Mouse (Mus musculus) urinary bladder, postnatal 10 days (tissue): Measurements from ENCODE around the gene Arid5b.

ENCODE experiments used
- DNase-seq: peaks from one replicate; pipeline ENCODE4 v3.0.0; 2022; ENCODE audit warnings: low spot score

Gene Arid5b

GRCm38 (mm10) chr10:68134549-68134948, 144.0 kb downstream of the Arid5b start:
- no peak for DNase-seq

DNA sequence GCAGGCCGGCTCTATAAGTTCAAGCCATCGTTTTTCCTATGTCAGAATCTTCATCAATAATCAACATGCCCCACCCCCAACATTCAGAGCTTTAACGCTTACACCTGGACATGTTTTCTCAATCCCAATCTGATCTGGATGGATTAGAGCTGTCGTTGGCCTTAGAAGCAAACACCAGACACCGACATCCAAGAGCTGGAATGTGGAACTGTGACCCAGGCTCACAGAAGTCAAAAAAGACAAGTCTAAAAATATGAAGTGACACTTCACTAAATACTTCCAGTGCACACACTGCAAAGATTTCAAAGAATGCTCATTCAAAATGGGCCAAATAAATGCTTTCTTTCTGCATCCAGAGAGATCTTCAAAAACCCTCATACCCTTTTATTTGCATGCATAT, 144.5 kb downstream of the Arid5b start:
- DNase-seq: no peak

- DNase-seq: no peak
Observed at GRCm38 (mm10) chr10:68132636-68133035, 145.9 kb downstream of the Arid5b start.

DNA sequence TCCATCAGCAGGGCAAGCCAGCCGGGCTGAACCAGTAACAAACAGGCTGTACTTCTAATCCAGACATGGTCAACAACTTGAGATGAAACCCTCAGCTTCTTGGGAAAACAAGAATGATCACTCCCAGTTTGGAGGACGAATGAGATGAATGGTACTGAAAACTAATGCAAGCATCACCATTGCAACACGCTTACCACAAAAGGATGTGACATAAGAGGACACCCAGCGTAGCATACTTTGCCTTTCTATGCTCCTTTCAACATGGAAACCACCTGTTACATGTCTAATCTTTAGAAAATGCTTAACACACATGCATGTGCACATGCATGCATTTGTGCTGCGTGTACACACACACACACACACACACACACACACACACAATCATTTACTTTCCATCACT, 146.4 kb downstream of the Arid5b start:
- DNase-seq: no peak

- DNase-seq: no peak
Observed at GRCm38 (mm10) chr10:68129651-68130050, 148.9 kb downstream of the Arid5b start.

GRCm38 (mm10) chr10:68129009-68129408, 149.5 kb downstream of the Arid5b start:
- DNase-seq: no peak

DNA sequence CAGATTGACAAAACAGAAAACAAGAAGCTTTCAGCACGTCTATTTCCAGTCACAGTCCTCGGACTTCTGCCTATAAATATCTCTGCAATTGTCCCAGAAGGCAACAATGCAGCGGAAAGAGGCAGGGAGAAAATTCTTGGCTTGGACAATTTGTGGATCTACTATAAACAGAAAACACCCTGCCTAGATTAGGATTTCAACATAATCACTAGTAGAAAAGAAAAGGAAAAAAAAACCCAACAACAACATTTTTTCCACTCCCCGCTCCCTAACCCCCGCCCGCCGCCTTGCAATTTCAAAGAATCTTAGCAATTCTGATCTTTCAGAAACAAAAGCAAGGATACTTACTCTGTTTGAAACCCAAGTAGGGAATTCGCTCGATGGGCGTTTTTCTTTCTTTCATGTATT, 150.1 kb downstream of the Arid5b start:
- no peak for DNase-seq

GRCm38 (mm10) chr10:68127604-68128256, 150.8 kb downstream of the Arid5b start:
- DNase-seq: no peak

DNA sequence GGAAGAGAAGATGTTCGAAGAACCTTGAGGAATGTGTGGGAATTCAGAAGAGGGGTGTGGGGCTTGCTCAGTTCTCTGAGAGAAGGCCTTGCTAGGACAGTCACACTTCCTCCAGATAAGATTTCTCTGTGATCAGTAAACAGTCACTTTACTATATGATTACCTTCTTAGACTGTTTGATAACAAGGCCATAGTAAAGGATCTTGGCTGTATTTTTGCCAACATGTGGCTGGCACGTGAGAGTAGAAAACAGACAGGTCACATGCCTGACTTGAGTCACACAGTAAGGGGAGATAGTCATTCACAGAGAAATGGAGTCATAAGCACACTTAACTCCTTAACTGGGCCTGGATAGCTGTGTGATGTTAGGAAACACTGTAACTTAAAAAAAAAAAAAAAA, 151.4 kb downstream of the Arid5b start:
- no peak for DNase-seq

- DNase-seq: no peak
Observed at GRCm38 (mm10) chr10:68126551-68126950, 152.0 kb downstream of the Arid5b start.

GRCm38 (mm10) chr10:68125919-68126550, 152.5 kb downstream of the Arid5b start:
- DNase-seq: no peak

DNA sequence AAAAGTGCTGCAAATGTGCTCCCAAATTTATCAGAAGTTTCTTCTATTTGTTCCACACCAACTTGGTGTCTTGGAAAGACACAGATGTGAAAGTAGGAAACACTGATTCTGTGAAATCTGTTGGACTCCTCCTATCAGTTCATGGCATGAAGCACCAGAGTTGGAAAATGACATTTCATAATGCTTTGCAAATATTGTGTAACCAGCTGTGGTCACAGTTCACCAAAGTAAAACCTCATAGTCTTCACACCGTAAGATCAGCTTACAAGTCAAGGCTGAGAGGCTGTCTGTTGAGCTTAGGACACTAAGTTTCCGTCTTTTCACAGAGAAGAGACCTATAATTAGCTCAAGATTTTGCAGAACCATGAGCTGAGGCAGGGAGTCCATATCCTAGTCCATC, 153.6 kb downstream of the Arid5b start:
- no peak for DNase-seq

DNA sequence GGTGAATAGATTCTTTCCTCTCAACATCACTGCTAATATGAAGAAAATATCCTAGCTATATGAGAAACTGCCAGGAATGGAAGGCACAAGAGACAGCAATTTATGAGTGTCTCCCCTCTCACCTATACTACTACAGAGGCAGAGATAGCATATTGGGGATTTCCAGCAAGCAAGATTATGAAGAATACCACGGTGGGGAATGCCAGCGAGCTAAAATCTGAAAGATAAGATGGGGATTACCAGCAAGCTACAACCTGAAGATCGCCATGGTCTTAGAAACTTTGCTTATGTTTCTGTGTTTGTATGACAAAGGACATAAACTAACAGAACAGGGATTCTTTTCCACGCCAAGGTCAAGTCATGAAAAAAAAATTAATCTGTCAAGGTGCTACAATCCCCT, 155.1 kb downstream of the Arid5b start:
- DNase-seq: no peak

DNA sequence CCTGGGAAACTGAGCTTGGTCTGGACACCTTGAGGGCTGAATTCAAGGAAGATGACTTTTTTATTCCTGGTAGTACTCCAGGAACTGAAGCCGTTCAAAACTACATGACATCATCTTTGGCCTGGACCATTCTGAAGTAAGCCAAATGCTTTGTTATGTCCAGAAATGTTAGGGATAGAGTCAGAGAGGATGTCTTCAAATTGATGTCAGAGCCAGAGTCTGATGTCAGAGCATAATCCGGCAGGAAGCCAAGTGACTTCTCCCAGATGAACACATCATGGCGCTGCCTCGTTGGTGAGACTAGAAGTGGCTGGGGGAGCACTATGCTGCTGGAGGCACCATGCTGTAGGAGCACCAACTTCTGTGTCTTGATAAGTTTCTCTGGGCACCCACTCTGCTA, 156.6 kb downstream of the Arid5b start:
- no peak for DNase-seq

- no peak for DNase-seq
Observed at GRCm38 (mm10) chr10:68121251-68121650, 157.3 kb downstream of the Arid5b start.

DNA sequence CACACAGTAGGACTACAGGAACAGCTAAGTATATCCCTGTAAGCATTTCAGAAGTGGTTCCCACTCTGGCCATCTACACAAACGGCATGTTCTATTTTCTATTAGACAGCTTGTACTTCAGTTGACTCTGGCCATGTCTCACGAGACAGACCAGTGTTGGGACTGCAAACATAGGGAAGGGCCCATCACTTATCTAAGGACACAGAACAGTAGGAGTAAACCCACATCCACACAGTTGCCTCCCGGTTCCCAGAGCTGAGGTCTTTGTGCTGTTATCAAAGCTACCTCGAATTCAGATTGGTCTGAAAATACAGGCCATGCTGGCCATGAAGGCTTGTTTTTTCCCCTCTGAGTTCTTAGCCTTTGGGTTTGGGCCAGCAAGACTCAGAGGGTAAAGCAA, 158.5 kb downstream of the Arid5b start:
- DNase-seq: no peak

GRCm38 (mm10) chr10:68119285-68119684, 159.3 kb downstream of the Arid5b start:
- no peak for DNase-seq

DNA sequence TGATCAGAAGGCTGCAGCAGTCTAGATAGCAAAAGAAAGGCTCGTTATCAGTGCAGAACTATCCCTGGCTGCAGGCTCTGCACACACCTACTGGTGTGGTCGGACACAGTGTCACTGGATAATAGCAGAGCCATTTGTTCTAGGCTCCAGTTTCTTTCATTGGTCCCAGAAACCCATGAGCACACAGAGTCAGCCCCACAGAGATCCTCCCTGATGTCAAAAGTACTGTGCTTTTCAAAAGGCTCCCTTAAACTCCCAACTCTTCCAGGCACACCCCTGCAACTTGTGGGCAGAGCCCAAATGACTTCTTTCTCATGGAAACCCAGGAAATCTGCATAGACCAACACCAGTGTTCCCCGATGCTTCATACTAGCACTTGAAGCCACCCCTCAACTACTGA, 163.6 kb downstream of the Arid5b start:
- no peak for DNase-seq

DNA sequence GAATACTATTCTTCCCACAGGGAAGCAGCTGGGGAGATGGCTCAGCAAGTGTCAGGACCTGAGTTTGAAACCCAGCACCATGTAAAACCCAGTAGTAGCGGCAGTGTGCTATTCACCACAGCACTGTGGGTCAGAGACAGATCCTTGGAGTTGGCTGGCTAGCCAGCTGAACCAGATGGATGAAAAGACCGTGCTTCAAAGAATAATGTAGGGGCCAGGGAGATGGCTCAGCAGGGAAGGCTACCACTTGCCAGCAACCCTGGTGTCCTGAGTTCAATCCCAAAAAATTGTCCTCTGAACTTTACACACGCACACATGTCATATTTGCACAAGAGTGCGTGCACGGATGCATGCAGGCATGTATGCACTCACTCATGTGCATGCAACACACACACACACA, 164.9 kb downstream of the Arid5b start:
- DNase-seq: no peak

- no peak for DNase-seq
Observed at GRCm38 (mm10) chr10:68112983-68113382, 165.6 kb downstream of the Arid5b start.

- DNase-seq: no peak
Observed at GRCm38 (mm10) chr10:68110607-68111006, 167.9 kb downstream of the Arid5b start.

GRCm38 (mm10) chr10:68110182-68110581, 168.4 kb downstream of the Arid5b start:
- no peak for DNase-seq

- no peak for DNase-seq
Observed at GRCm38 (mm10) chr10:68109651-68110050, 168.9 kb downstream of the Arid5b start.

DNA sequence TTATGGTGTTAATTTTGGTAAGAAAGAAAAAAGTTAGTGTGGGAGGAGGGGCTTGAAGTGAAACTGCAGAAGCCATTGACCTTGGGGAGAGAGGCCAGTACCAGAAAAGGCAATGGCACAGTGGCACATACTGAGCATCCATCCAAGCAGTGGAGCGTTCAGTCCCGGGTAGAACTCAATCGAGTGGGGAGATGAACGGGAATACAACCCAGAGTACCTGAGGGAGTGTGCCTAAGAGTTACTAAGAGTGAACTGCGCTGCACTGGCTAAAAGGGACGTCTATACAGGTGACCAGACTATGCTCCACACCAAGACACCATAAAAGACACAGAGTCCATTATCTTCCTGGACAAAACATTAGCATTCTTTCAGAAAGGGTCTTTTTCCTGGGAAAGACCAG, 170.8 kb downstream of the Arid5b start:
- DNase-seq: no peak
